Mouse (Mus musculus) embryonic facial prominence, embryonic 13.5 days (tissue): ENCODE measurements around the gene Fhl2. TPM values are rescaled to one million over a fixed set of nuclear protein-coding genes. Genes with fewer than 3 reads are reported as not detected.

Experiments
- ATAC-seq: fragments of 200-750 bp; cut with Nextera tagmentation; 2 replicates; pipeline ENCODE4 v1.8.0; 2017; ENCODE audit warnings: low read depth; ENCODE audit not compliant: insufficient number of reproducible peaks, insufficient read depth, low FRiP score, low TSS enrichment
- H3K27ac ChIP-seq: fragments of 300-500 bp; sonication (generic); 2 replicates; pipeline ENCODE4 v1.5.1; 2015; ENCODE audit warnings: moderate library complexity, mild to moderate bottlenecking, inconsistent platforms
- H3K27me3 ChIP-seq: fragments of 300-500 bp; sonication (generic); 2 replicates; pipeline ENCODE4 v1.6.1; 2015; ENCODE audit warnings: mild to moderate bottlenecking, inconsistent platforms
- H3K36me3 ChIP-seq: fragments of 300-500 bp; sonication (generic); 2 replicates; pipeline ENCODE4 v1.6.1; 2015; ENCODE audit warnings: mild to moderate bottlenecking, inconsistent platforms
- H3K4me1 ChIP-seq: fragments of 300-500 bp; sonication (generic); 2 replicates; pipeline ENCODE4 v1.6.1; 2015; ENCODE audit warnings: inconsistent platforms
- H3K4me2 ChIP-seq: fragments of 300-500 bp; sonication (generic); 2 replicates; pipeline ENCODE4 v1.6.1; 2015; ENCODE audit warnings: moderate library complexity, mild to moderate bottlenecking, inconsistent platforms
- H3K4me3 ChIP-seq: fragments of 300-500 bp; sonication (generic); 2 replicates; pipeline ENCODE4 v1.5.1; 2015; ENCODE audit warnings: mild to moderate bottlenecking, inconsistent platforms
- H3K9ac ChIP-seq: fragments of 300-500 bp; sonication (generic); 2 replicates; pipeline ENCODE4 v1.6.1; 2015; ENCODE audit warnings: mild to moderate bottlenecking, inconsistent platforms
- H3K9me3 ChIP-seq: fragments of 300-500 bp; sonication (generic); 2 replicates; pipeline ENCODE4 v1.6.1; 2016; ENCODE audit warnings: inconsistent platforms
- WGBS: fragments of 180-500 bp; shearing (Covaris S2); methylation state at CpG from one replicate; pipeline ENCODE4 v1.1.7; 2015; ENCODE audit warnings: mixed read lengths; 5-methylcytosine and 5-hydroxymethylcytosine counted together
- polyA plus RNA-seq: library from polyadenylated mRNA; unstranded; fragments of >200 nt; fragmentation: Nextera tagmentation; extraction: Ambion mirVana; gene quantifications from 2 replicates; pipeline ENCODE4 v1.2.1, GENCODE M21; 2015

The Fhl2 gene
- polyA plus RNA-seq, 1 experiment from 2014 or later = 13.3 TPM

- Histone ChIP-seq H3K4me3 (no peak overlapping the region), H3K9ac (no peak overlapping the region), H3K9me3 (no peaks in the 10 kb centered on the region), H3K27me3 (no peaks in the 10 kb centered on the region), H3K27ac (no peak overlapping the region), H3K4me1 (0 out of 2 replicates have a peak, but pooled peaks cover 5% of the 10 kb centered on the region), H3K36me3 (peaks cover 13% of the 10 kb centered on the region), H3K4me2 (no peak overlapping the region)
- ATAC-seq = no peak
- 83% methylated on average over 5 of the region's 5 CpGs for WGBS
These were observed 66.4 kb downstream of the Fhl2 start for GRCm38 (mm10) chr1:43130219-43130981.

GRCm38 (mm10) chr1:43127820-43128610 is 68.8 kb downstream of the Fhl2 start:
- Histone ChIP-seq H3K4me2 (no peak overlapping the region), H3K36me3 (peaks cover 27% of the 10 kb centered on the region), H3K27me3 (no peaks in the 10 kb centered on the region), H3K9me3 (no peaks in the 10 kb centered on the region), H3K4me1 (0 out of 2 replicates have a peak, but pooled peaks cover 5% of the 10 kb centered on the region), H3K27ac (no peak overlapping the region), H3K4me3 (no peak overlapping the region), H3K9ac (no peak overlapping the region)
- WGBS = 67% methylated on average over 8 of the region's 8 CpGs
- ATAC-seq = no peak

- 0 out of 2 replicates have a peak, but pooled peaks cover 5% of the 10 kb centered on the region for H3K4me1 ChIP-seq
- H3K4me2 ChIP-seq = no peak overlapping the region
- H3K9me3 ChIP-seq = no peaks in the 10 kb centered on the region
- H3K27ac ChIP-seq = no peak overlapping the region
- ATAC-seq = no peak
- H3K36me3 ChIP-seq = peaks cover 27% of the 10 kb centered on the region
- H3K4me3 ChIP-seq = no peak overlapping the region
- no peaks in the 10 kb centered on the region for H3K27me3 ChIP-seq
- H3K9ac ChIP-seq = no peak overlapping the region
These were observed 69.6 kb downstream of the Fhl2 start for GRCm38 (mm10) chr1:43127196-43127595.

- Histone ChIP-seq H3K4me3 (no peak overlapping the region), H3K27ac (no peak overlapping the region), H3K4me2 (no peak overlapping the region), H3K9me3 (no peaks in the 10 kb centered on the region), H3K4me1 (0 out of 2 replicates have a peak, but pooled peaks cover 5% of the 10 kb centered on the region), H3K9ac (no peak overlapping the region), H3K27me3 (no peaks in the 10 kb centered on the region), H3K36me3 (peaks cover 39% of the 10 kb centered on the region)
- 71% methylated on average over 4 of the region's 4 CpGs for WGBS
- no peak for ATAC-seq
These were observed 72.1 kb downstream of the Fhl2 start for GRCm38 (mm10) chr1:43124726-43125125.

GRCm38 (mm10) chr1:43122616-43123015 is 74.2 kb downstream of the Fhl2 start:
- WGBS = 89% methylated on average over 2 of the region's 2 CpGs
- Histone ChIP-seq H3K36me3 (peaks cover 44% of the 10 kb centered on the region), H3K4me1 (no peaks in the 10 kb centered on the region), H3K4me2 (no peak overlapping the region), H3K27me3 (no peaks in the 10 kb centered on the region), H3K9ac (no peak overlapping the region), H3K9me3 (no peaks in the 10 kb centered on the region), H3K4me3 (no peak overlapping the region), H3K27ac (no peak overlapping the region)
- no peak for ATAC-seq

- no peak for ATAC-seq
- 92% methylated on average over 5 of the region's 5 CpGs for WGBS
- peaks cover 54% of the 10 kb centered on the region for H3K36me3 ChIP-seq
These were observed 75.8 kb downstream of the Fhl2 start for GRCm38 (mm10) chr1:43120950-43121349.

GRCm38 (mm10) chr1:43117435-43117834 is 79.3 kb downstream of the Fhl2 start:
- ATAC-seq = no peak
- Histone ChIP-seq H3K9me3 (no peaks in the 10 kb centered on the region), H3K27ac (no peak overlapping the region), H3K27me3 (no peaks in the 10 kb centered on the region), H3K9ac (no peak overlapping the region), H3K4me3 (no peak overlapping the region), H3K4me1 (no peaks in the 10 kb centered on the region), H3K36me3 (peaks cover 68% of the 10 kb centered on the region), H3K4me2 (no peak overlapping the region)
- 95% methylated on average over 8 of the region's 8 CpGs for WGBS

More at GRCm38 (mm10) chr1:43120950-43121349, 75.8 kb downstream of the Fhl2 start:
- H3K4me3 ChIP-seq = no peak overlapping the region
- H3K9ac ChIP-seq = no peak overlapping the region
- H3K27me3 ChIP-seq = no peaks in the 10 kb centered on the region
- H3K4me2 ChIP-seq = no peak overlapping the region
- no peaks in the 10 kb centered on the region for H3K9me3 ChIP-seq
- H3K4me1 ChIP-seq = no peaks in the 10 kb centered on the region
- H3K27ac ChIP-seq = no peak overlapping the region

GRCm38 (mm10) chr1:43112882-43113281 is 83.9 kb downstream of the Fhl2 start:
- H3K9ac ChIP-seq = no peak overlapping the region
- H3K27ac ChIP-seq = no peak overlapping the region
- ATAC-seq = no peak
- 89% methylated on average over 2 of the region's 2 CpGs for WGBS
- H3K4me3 ChIP-seq = no peak overlapping the region
- H3K4me1 ChIP-seq = no peaks in the 10 kb centered on the region
- peaks cover 80% of the 10 kb centered on the region for H3K36me3 ChIP-seq
- H3K27me3 ChIP-seq = no peaks in the 10 kb centered on the region
- no peaks in the 10 kb centered on the region for H3K9me3 ChIP-seq
- no peak overlapping the region for H3K4me2 ChIP-seq

GRCm38 (mm10) chr1:43110556-43110955 is 86.2 kb downstream of the Fhl2 start:
- Histone ChIP-seq H3K4me1 (no peaks in the 10 kb centered on the region), H3K27me3 (no peaks in the 10 kb centered on the region), H3K9ac (no peak overlapping the region), H3K27ac (no peak overlapping the region), H3K4me3 (no peak overlapping the region), H3K36me3 (peaks cover 75% of the 10 kb centered on the region), H3K9me3 (no peaks in the 10 kb centered on the region), H3K4me2 (no peak overlapping the region)
- 57% methylated on average over 4 of the region's 4 CpGs for WGBS
- ATAC-seq = no peak

GRCm38 (mm10) chr1:43108729-43109128 is 88.1 kb downstream of the Fhl2 start:
- no peaks in the 10 kb centered on the region; the same call in 1 of the 2 replicates for H3K9me3 ChIP-seq
- H3K36me3 ChIP-seq = peaks cover 70% of the 10 kb centered on the region
- H3K4me2 ChIP-seq = no peak overlapping the region
- no peak for ATAC-seq
- no peak overlapping the region for H3K4me3 ChIP-seq
- no peaks in the 10 kb centered on the region for H3K27me3 ChIP-seq
- no peak overlapping the region for H3K9ac ChIP-seq
- H3K27ac ChIP-seq = no peak overlapping the region
- H3K4me1 ChIP-seq = no peaks in the 10 kb centered on the region
- WGBS = 94% methylated on average over 2 of the region's 2 CpGs

GRCm38 (mm10) chr1:43098031-43098984 is 98.5 kb downstream of the Fhl2 start, which contains the start of the genes Tgfbrap1 and AI597479:
Gene Tgfbrap1, minus strand, starts transcription at chr1:43098637.
Gene AI597479, plus strand, starts transcription at chr1:43098710.
- Histone ChIP-seq H3K4me3 (peak within 1 kb of the TSS; percentile 91), H3K9ac (peak within 1 kb of the TSS; percentile 96), H3K4me1 (peaks cover 10% of the 10 kb centered on the region), H3K4me2 (peak within 1 kb of the TSS; percentile 71), H3K27ac (peak within 1 kb of the TSS; percentile 100), H3K9me3 (no peaks in the 10 kb centered on the region), H3K27me3 (no peaks in the 10 kb centered on the region), H3K36me3 (peaks cover 24% of the 10 kb centered on the region)
- peak; percentile 97 for ATAC-seq
- WGBS = under 1% methylated on average over 57 of the region's 57 CpGs
